Mouse (Mus musculus) kidney, embryonic 14.5 days (tissue): ENCODE measurements around the gene Ccl3. TPM values are rescaled to one million over a fixed set of nuclear protein-coding genes. Genes with fewer than 3 reads are reported as not detected.

ENCODE experiments used
- ATAC-seq: fragments of 200-750 bp; cut with Nextera tagmentation; 2 replicates; pipeline ENCODE4 v1.8.0; 2017; ENCODE audit warnings: moderate number of reproducible peaks, mild to moderate bottlenecking, moderate TSS enrichment, moderate library complexity; ENCODE audit not compliant: low FRiP score, low TSS enrichment
- H3K27ac ChIP-seq: fragments of 300-500 bp; sonication (generic); 2 replicates; pipeline ENCODE4 v1.5.1; 2014; ENCODE audit warnings: low read depth, mild to moderate bottlenecking, low read length, moderate library complexity, mixed read lengths
- H3K27me3 ChIP-seq: fragments of 300-500 bp; sonication (generic); 2 replicates; pipeline ENCODE4 v1.6.1; 2014; ENCODE audit warnings: mild to moderate bottlenecking, low read length; ENCODE audit not compliant: control insufficient read depth, insufficient read depth
- H3K36me3 ChIP-seq: fragments of 300-500 bp; sonication (generic); 2 replicates; pipeline ENCODE4 v1.6.1; 2014; ENCODE audit warnings: low read length, mixed read lengths; ENCODE audit not compliant: control insufficient read depth, insufficient read depth
- H3K4me1 ChIP-seq: fragments of 300-500 bp; sonication (generic); 2 replicates; pipeline ENCODE4 v1.6.1; 2014; ENCODE audit warnings: low read length, mixed read lengths; ENCODE audit not compliant: control insufficient read depth, insufficient read depth
- H3K4me2 ChIP-seq: fragments of 300-500 bp; sonication (generic); replicated peaks from 2 replicates; pipeline ENCODE4 v1.6.1; 2014; ENCODE audit warnings: low read depth, mild to moderate bottlenecking, low read length
- H3K4me3 ChIP-seq: fragments of 300-500 bp; sonication (generic); 2 replicates; pipeline ENCODE4 v1.5.1; 2014; ENCODE audit warnings: mild to moderate bottlenecking, low read length
- H3K9ac ChIP-seq: fragments of 300-500 bp; sonication (generic); 2 replicates; pipeline ENCODE4 v1.6.1; 2014; ENCODE audit warnings: low read depth, mild to moderate bottlenecking, low read length, moderate library complexity
- H3K9me3 ChIP-seq: fragments of 300-500 bp; sonication (generic); 2 replicates; pipeline ENCODE4 v1.6.1; 2016; ENCODE audit warnings: low read length; ENCODE audit not compliant: control insufficient read depth
- WGBS: fragments of 180-500 bp; shearing (Covaris S2); extraction: QIAGEN DNeasy Blood & Tissue Kit; methylation state at CpG from one replicate; pipeline ENCODE4 v1.1.7; 2014; 5-methylcytosine and 5-hydroxymethylcytosine counted together
- polyA plus RNA-seq: library from polyadenylated mRNA; unstranded; fragments of >200 nt; fragmentation: Nextera tagmentation; extraction: Ambion mirVana; gene quantifications from 2 replicates; pipeline ENCODE4 v1.2.1, GENCODE M21; 2014

Ccl3 gene
- polyA plus RNA-seq, 1 experiment from 2014 or later = 0.49 TPM

- WGBS = 90% methylated on average over 8 of the region's 8 CpGs
- Histone ChIP-seq H3K4me1 (no peaks in the 10 kb centered on the region), H3K27me3 (no peaks in the 10 kb centered on the region), H3K4me2 (no peak overlapping the region), H3K36me3 (no peaks in the 10 kb centered on the region), H3K4me3 (no peak overlapping the region), H3K9ac (no peak overlapping the region), H3K9me3 (no peaks in the 10 kb centered on the region), H3K27ac (no peak overlapping the region)
- no peak for ATAC-seq
Observed at GRCm38 (mm10) chr11:83654606-83655005, 5.5 kb upstream of the Ccl3 start.

GRCm38 (mm10) chr11:83646356-83647149 is 2.6 kb downstream of the Ccl3 start:
- no peak overlapping the region for H3K9ac ChIP-seq
- peaks cover 2% of the 10 kb centered on the region; the same call in 1 of the 2 replicates for H3K9me3 ChIP-seq
- no peak overlapping the region for H3K27ac ChIP-seq
- H3K4me2 ChIP-seq = no peak overlapping the region
- no peaks in the 10 kb centered on the region for H3K27me3 ChIP-seq
- H3K4me3 ChIP-seq = no peak overlapping the region
- H3K4me1 ChIP-seq = no peaks in the 10 kb centered on the region; the same call in 1 of the 2 replicates
- H3K36me3 ChIP-seq = no peaks in the 10 kb centered on the region
- ATAC-seq = no peak
- WGBS = 93% methylated on average over 6 of the region's 6 CpGs

GRCm38 (mm10) chr11:83645521-83645920 is 3.6 kb downstream of the Ccl3 start, which contains the start of gene Rpl9-ps1:
Gene Rpl9-ps1 (minus strand): TSS chr11:83645621.
- ATAC-seq = no peak
- WGBS = 85% methylated on average over 1 of the region's 1 CpGs
- peaks cover 2% of the 10 kb centered on the region; the same call in 1 of the 2 replicates for H3K9me3 ChIP-seq
- no peak within 1 kb of the TSS for H3K4me3 ChIP-seq
- no peak within 1 kb of the TSS for H3K4me2 ChIP-seq
- H3K9ac ChIP-seq = no peak within 1 kb of the TSS
- no peak within 1 kb of the TSS for H3K27ac ChIP-seq
- no peaks in the 10 kb centered on the region for H3K36me3 ChIP-seq
- H3K27me3 ChIP-seq = no peaks in the 10 kb centered on the region
- H3K4me1 ChIP-seq = no peaks in the 10 kb centered on the region; the same call in 1 of the 2 replicates

- no peaks in the 10 kb centered on the region for H3K27me3 ChIP-seq
- no peaks in the 10 kb centered on the region; the same call in 1 of the 2 replicates for H3K4me1 ChIP-seq
- no peak overlapping the region for H3K9ac ChIP-seq
- peaks cover 2% of the 10 kb centered on the region; the same call in 1 of the 2 replicates for H3K9me3 ChIP-seq
- no peak overlapping the region for H3K27ac ChIP-seq
- no peaks in the 10 kb centered on the region for H3K36me3 ChIP-seq
- WGBS = 75% methylated on average over 2 of the region's 2 CpGs
- no peak overlapping the region for H3K4me3 ChIP-seq
- no peak overlapping the region for H3K4me2 ChIP-seq
- no peak for ATAC-seq
Observed at GRCm38 (mm10) chr11:83641216-83641615, 7.9 kb downstream of the Ccl3 start.

GRCm38 (mm10) chr11:83640141-83640540 is 9.0 kb downstream of the Ccl3 start:
- Histone ChIP-seq H3K9me3 (no peaks in the 10 kb centered on the region; the same call in 1 of the 2 replicates), H3K9ac (no peak overlapping the region), H3K4me3 (no peak overlapping the region), H3K4me1 (no peaks in the 10 kb centered on the region; the same call in 1 of the 2 replicates), H3K27me3 (no peaks in the 10 kb centered on the region), H3K36me3 (no peaks in the 10 kb centered on the region), H3K4me2 (no peak overlapping the region), H3K27ac (no peak overlapping the region)
- no peak for ATAC-seq
- 77% methylated on average over 5 of the region's 5 CpGs for WGBS

GRCm38 (mm10) chr11:83639533-83639932 is 9.6 kb downstream of the Ccl3 start:
- no peaks in the 10 kb centered on the region for H3K36me3 ChIP-seq
- no peaks in the 10 kb centered on the region for H3K9me3 ChIP-seq
- no peaks in the 10 kb centered on the region; the same call in 1 of the 2 replicates for H3K4me1 ChIP-seq
- no peak overlapping the region for H3K27ac ChIP-seq
- H3K4me3 ChIP-seq = no peak overlapping the region
- H3K27me3 ChIP-seq = no peaks in the 10 kb centered on the region
- no peak overlapping the region for H3K9ac ChIP-seq
- 80% methylated on average over 3 of the region's 3 CpGs for WGBS
- ATAC-seq = no peak
- H3K4me2 ChIP-seq = no peak overlapping the region

GRCm38 (mm10) chr11:83638934-83639333 is 10.2 kb downstream of the Ccl3 start:
- H3K36me3 ChIP-seq = no peaks in the 10 kb centered on the region

GRCm38 (mm10) chr11:83636742-83637235 is 12.4 kb downstream of the Ccl3 start:
- H3K4me1 ChIP-seq = no peaks in the 10 kb centered on the region
- H3K27me3 ChIP-seq = no peaks in the 10 kb centered on the region
- H3K4me2 ChIP-seq = no peak overlapping the region
- H3K4me3 ChIP-seq = no peak overlapping the region
- no peaks in the 10 kb centered on the region for H3K36me3 ChIP-seq
- no peaks in the 10 kb centered on the region for H3K9me3 ChIP-seq
- H3K9ac ChIP-seq = no peak overlapping the region
- ATAC-seq = no peak
- no peak overlapping the region for H3K27ac ChIP-seq
- WGBS = 76% methylated on average over 1 of the region's 1 CpGs

More at GRCm38 (mm10) chr11:83638934-83639333, 10.2 kb downstream of the Ccl3 start:
- no peak overlapping the region for H3K4me3 ChIP-seq
- H3K9me3 ChIP-seq = no peaks in the 10 kb centered on the region
- H3K27me3 ChIP-seq = no peaks in the 10 kb centered on the region
- ATAC-seq = no peak
- H3K4me2 ChIP-seq = no peak overlapping the region
- no peak overlapping the region for H3K9ac ChIP-seq
- H3K4me1 ChIP-seq = no peaks in the 10 kb centered on the region; the same call in 1 of the 2 replicates
- 54% methylated on average over 2 of the region's 2 CpGs for WGBS
- H3K27ac ChIP-seq = no peak overlapping the region

- Histone ChIP-seq H3K9me3 (no peaks in the 10 kb centered on the region), H3K4me1 (no peaks in the 10 kb centered on the region), H3K4me3 (no peak overlapping the region), H3K4me2 (no peak overlapping the region), H3K27me3 (no peaks in the 10 kb centered on the region), H3K27ac (no peak overlapping the region), H3K36me3 (no peaks in the 10 kb centered on the region), H3K9ac (no peak overlapping the region)
- 97% methylated on average over 2 of the region's 2 CpGs for WGBS
- no peak for ATAC-seq
Observed at GRCm38 (mm10) chr11:83634898-83635297, 14.3 kb downstream of the Ccl3 start.
